Mouse (Mus musculus): Measurements from ENCODE around the gene Kcnh8. TPM values are rescaled to one million over a fixed set of nuclear protein-coding genes. Genes with fewer than 3 reads are reported as not detected.

Gene Kcnh8
- polyA plus RNA-seq, 1 experiment from 2014 or later: 0.20 TPM

GRCm38 (mm10) chr17:52880051-52880450 lies 277.5 kb downstream of the Kcnh8 start:
- H3K9me3 ChIP-seq (ENCODE audit: control insufficient read depth): no peaks in the 10 kb centered on the region
- H3K4me2 ChIP-seq (replicated peaks; ENCODE audit: low read depth): no peak overlapping the region
- no peak for ATAC-seq
- TF ChIP-seq CTCF (IDR thresholded peaks at IDR 0.05; ENCODE audit: low read depth): no peak
- no peak overlapping the region for H3K4me3 ChIP-seq (ENCODE audit: low read depth, low read length)
- H3K9ac ChIP-seq (ENCODE audit: low read depth, low read length): no peak overlapping the region
- 66% methylated on average over 2 of the region's 2 CpGs for WGBS
- H3K27me3 ChIP-seq (replicated peaks; ENCODE audit: control insufficient read depth, insufficient read depth, low read length): no peaks in the 10 kb centered on the region
- no peaks in the 10 kb centered on the region for H3K4me1 ChIP-seq (replicated peaks; ENCODE audit: control insufficient read depth, insufficient read depth, low read length)
- H3K27ac ChIP-seq (ENCODE audit: low read depth, low read length): no peak overlapping the region
- H3K36me3 ChIP-seq (ENCODE audit: control insufficient read depth, insufficient read depth): no peaks in the 10 kb centered on the region

- H3K27ac ChIP-seq (ENCODE audit: low read depth, low read length): no peak overlapping the region
- H3K4me2 ChIP-seq (replicated peaks; ENCODE audit: low read depth): no peak overlapping the region
Measured at GRCm38 (mm10) chr17:52885210-52885609, 282.7 kb downstream of the Kcnh8 start.

GRCm38 (mm10) chr17:52920519-52921106 lies 318.1 kb downstream of the Kcnh8 start:
- Histone ChIP-seq H3K4me1 (replicated peaks; ENCODE audit: control insufficient read depth, insufficient read depth, low read length) (no peaks in the 10 kb centered on the region), H3K27me3 (replicated peaks; ENCODE audit: control insufficient read depth, insufficient read depth, low read length) (no peaks in the 10 kb centered on the region), H3K9ac (ENCODE audit: low read depth, low read length) (no peak overlapping the region), H3K9me3 (ENCODE audit: control insufficient read depth) (no peaks in the 10 kb centered on the region), H3K36me3 (ENCODE audit: control insufficient read depth, insufficient read depth) (no peaks in the 10 kb centered on the region), H3K4me3 (ENCODE audit: low read depth, low read length) (no peak overlapping the region), H3K4me2 (replicated peaks; ENCODE audit: low read depth) (no peak overlapping the region), H3K27ac (ENCODE audit: low read depth, low read length) (no peak overlapping the region)
- no peak for ATAC-seq
- WGBS: 61% methylated on average over 3 of the region's 3 CpGs
- TF ChIP-seq CTCF (IDR thresholded peaks at IDR 0.05; ENCODE audit: low read depth): no peak

More at GRCm38 (mm10) chr17:52885210-52885609, 282.7 kb downstream of the Kcnh8 start:
- TF ChIP-seq CTCF (IDR thresholded peaks at IDR 0.05; ENCODE audit: low read depth): no peak
- no peak for ATAC-seq
- H3K27me3 ChIP-seq (replicated peaks; ENCODE audit: control insufficient read depth, insufficient read depth, low read length): no peaks in the 10 kb centered on the region
- no peak overlapping the region for H3K4me3 ChIP-seq (ENCODE audit: low read depth, low read length)
- no peaks in the 10 kb centered on the region for H3K36me3 ChIP-seq (ENCODE audit: control insufficient read depth, insufficient read depth)
- H3K9me3 ChIP-seq (ENCODE audit: control insufficient read depth): no peaks in the 10 kb centered on the region
- H3K9ac ChIP-seq (ENCODE audit: low read depth, low read length): no peak overlapping the region
- H3K4me1 ChIP-seq (replicated peaks; ENCODE audit: control insufficient read depth, insufficient read depth, low read length): no peaks in the 10 kb centered on the region
- 25% methylated on average over 1 of the region's 1 CpGs for WGBS

- Histone ChIP-seq H3K4me1 (replicated peaks; ENCODE audit: control insufficient read depth, insufficient read depth, low read length) (no peaks in the 10 kb centered on the region), H3K4me2 (replicated peaks; ENCODE audit: low read depth) (no peak overlapping the region), H3K9ac (ENCODE audit: low read depth, low read length) (no peak overlapping the region), H3K36me3 (ENCODE audit: control insufficient read depth, insufficient read depth) (no peaks in the 10 kb centered on the region), H3K27ac (ENCODE audit: low read depth, low read length) (no peak overlapping the region), H3K9me3 (ENCODE audit: control insufficient read depth) (no peaks in the 10 kb centered on the region), H3K4me3 (ENCODE audit: low read depth, low read length) (no peak overlapping the region), H3K27me3 (replicated peaks; ENCODE audit: control insufficient read depth, insufficient read depth, low read length) (no peaks in the 10 kb centered on the region)
- ATAC-seq: no peak
- no peak for TF ChIP-seq CTCF (IDR thresholded peaks at IDR 0.05; ENCODE audit: low read depth)
Measured at GRCm38 (mm10) chr17:52943966-52944365, 341.5 kb downstream of the Kcnh8 start.

- no peaks in the 10 kb centered on the region for H3K4me1 ChIP-seq (replicated peaks; ENCODE audit: control insufficient read depth, insufficient read depth, low read length)
- no peak for TF ChIP-seq CTCF (IDR thresholded peaks at IDR 0.05; ENCODE audit: low read depth)
Measured at GRCm38 (mm10) chr17:52972735-52973134, 370.2 kb downstream of the Kcnh8 start.

GRCm38 (mm10) chr17:52980958-52981357 lies 378.4 kb downstream of the Kcnh8 start:
- no peaks in the 10 kb centered on the region for H3K9me3 ChIP-seq (ENCODE audit: control insufficient read depth)
- WGBS: 94% methylated on average over 4 of the region's 4 CpGs

More at GRCm38 (mm10) chr17:52972735-52973134, 370.2 kb downstream of the Kcnh8 start:
- H3K4me2 ChIP-seq (replicated peaks; ENCODE audit: low read depth): no peak overlapping the region
- ATAC-seq: no peak
- H3K9ac ChIP-seq (ENCODE audit: low read depth, low read length): no peak overlapping the region
- no peak overlapping the region for H3K27ac ChIP-seq (ENCODE audit: low read depth, low read length)
- H3K4me3 ChIP-seq (ENCODE audit: low read depth, low read length): no peak overlapping the region
- no peaks in the 10 kb centered on the region for H3K9me3 ChIP-seq (ENCODE audit: control insufficient read depth)
- H3K36me3 ChIP-seq (ENCODE audit: control insufficient read depth, insufficient read depth): no peaks in the 10 kb centered on the region
- H3K27me3 ChIP-seq (replicated peaks; ENCODE audit: control insufficient read depth, insufficient read depth, low read length): no peaks in the 10 kb centered on the region
- WGBS: no CpG with 5 or more reads among the region's 1 CpGs

More at GRCm38 (mm10) chr17:52980958-52981357, 378.4 kb downstream of the Kcnh8 start:
- Histone ChIP-seq H3K4me3 (ENCODE audit: low read depth, low read length) (no peak overlapping the region), H3K4me2 (replicated peaks; ENCODE audit: low read depth) (no peak overlapping the region), H3K27ac (ENCODE audit: low read depth, low read length) (no peak overlapping the region), H3K4me1 (replicated peaks; ENCODE audit: control insufficient read depth, insufficient read depth, low read length) (no peaks in the 10 kb centered on the region), H3K36me3 (ENCODE audit: control insufficient read depth, insufficient read depth) (no peaks in the 10 kb centered on the region), H3K9ac (ENCODE audit: low read depth, low read length) (no peak overlapping the region), H3K27me3 (replicated peaks; ENCODE audit: control insufficient read depth, insufficient read depth, low read length) (no peaks in the 10 kb centered on the region)
- no peak for ATAC-seq
- no peak for TF ChIP-seq CTCF (IDR thresholded peaks at IDR 0.05; ENCODE audit: low read depth)
